Mouse (Mus musculus) spleen, postnatal 14 days (tissue): ENCODE results near the gene Otop2.
A peak's percentile ranks its signal among the peaks of the same experiment; 100 is the strongest.

ENCODE experiments used
- DNase-seq, 2 experiments: peaks; one replicate each; pipeline ENCODE4 v3.0.0; 2021 to 2022; ENCODE audit warnings: low spot score in 2 of 2

Gene Otop2

GRCm38 (mm10) chr11:115348681-115349248 is 41.8 kb downstream of the Otop2 start:
- DNase-seq: no peak

- DNase-seq: no peak
These were observed 43.0 kb downstream of the Otop2 start for GRCm38 (mm10) chr11:115349976-115350375.

GRCm38 (mm10) chr11:115353375-115353774 is 46.4 kb downstream of the Otop2 start:
- DNase-seq: no peak

DNA sequence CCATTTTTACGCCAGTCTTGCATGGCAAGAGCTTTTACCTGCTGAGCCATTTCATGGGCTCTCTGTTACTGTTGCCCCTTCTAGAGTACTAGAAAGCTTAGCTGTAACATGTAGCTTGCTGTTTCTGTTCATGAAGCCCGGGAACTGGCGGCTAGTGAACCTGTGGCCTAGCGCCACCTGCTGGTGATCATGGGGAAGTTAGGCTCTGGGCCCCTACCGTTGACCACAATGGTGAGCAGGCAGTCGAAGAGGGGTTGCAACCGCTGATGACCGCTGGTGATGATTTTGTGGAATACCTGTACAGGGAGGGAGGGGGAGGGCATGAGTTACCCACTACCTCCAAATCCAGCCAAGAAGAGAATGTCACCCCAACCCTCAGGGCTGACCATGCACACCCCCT is 47.2 kb downstream of the Otop2 start:
- DNase-seq: peak in 1 of 2 experiments; percentile 56

DNA sequence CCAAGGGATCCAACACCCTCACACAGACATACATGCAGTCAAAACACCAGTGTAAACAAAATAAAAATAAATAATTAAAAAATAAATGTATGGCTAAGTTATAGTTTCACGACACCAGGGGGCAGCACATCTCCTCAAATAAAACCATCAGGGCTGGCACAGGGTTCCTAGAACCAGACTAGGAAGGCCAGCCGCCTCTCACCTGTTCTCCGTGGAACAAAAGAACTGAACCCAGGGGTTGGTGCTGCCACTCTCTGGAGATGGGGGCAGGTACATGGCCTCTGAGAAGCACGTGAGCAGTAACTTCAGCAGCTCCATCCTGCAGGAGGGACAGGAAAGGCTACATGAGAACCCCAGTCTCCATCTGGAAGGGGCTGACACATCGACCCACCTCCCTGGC is 51.5 kb downstream of the Otop2 start:
- DNase-seq: peak in 1 of 2 experiments; percentile 58

DNA sequence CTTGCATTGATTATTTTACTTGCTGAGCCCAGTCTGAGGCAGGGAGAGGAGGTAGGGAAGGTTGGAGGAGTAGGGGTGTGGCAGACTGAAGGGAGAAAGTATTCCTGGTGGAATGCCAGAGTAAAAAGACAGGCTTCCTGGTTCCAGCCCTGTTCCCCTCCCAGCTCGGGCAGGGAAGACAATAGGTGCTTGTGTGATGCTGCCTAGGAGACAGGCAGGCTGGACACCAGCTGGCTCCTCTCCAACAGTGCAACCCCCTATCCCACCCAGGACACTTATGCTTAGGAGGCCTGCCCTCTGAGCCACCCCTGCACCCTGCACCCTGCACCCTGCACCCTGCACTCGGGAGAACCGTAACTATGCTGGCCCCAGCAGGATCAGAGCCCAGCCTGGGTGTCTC is 52.3 kb downstream of the Otop2 start:
- DNase-seq: no peak

- no peak for DNase-seq
These were observed 52.8 kb downstream of the Otop2 start for GRCm38 (mm10) chr11:115359726-115360125.

DNA sequence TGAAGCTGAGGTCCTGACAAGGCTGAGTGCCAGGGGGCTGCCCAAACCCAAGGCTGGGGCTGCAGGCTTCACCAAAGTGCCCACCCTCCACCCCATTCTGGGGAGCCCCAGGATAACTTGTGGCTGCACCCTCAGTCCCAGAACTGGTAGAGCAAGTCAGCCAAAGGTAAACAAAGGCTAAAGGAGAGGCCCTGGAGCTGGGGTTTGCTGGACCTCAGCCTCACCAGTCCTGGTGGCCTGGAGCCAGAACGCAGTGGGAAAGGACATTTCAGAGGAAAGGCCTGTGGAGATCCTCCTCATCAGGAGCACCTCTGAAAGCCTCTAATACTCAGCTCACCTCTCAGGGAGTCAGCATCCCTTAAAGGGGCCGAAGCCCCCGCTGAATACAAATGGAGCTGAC is 57.2 kb downstream of the Otop2 start:
- no peak for DNase-seq

DNA sequence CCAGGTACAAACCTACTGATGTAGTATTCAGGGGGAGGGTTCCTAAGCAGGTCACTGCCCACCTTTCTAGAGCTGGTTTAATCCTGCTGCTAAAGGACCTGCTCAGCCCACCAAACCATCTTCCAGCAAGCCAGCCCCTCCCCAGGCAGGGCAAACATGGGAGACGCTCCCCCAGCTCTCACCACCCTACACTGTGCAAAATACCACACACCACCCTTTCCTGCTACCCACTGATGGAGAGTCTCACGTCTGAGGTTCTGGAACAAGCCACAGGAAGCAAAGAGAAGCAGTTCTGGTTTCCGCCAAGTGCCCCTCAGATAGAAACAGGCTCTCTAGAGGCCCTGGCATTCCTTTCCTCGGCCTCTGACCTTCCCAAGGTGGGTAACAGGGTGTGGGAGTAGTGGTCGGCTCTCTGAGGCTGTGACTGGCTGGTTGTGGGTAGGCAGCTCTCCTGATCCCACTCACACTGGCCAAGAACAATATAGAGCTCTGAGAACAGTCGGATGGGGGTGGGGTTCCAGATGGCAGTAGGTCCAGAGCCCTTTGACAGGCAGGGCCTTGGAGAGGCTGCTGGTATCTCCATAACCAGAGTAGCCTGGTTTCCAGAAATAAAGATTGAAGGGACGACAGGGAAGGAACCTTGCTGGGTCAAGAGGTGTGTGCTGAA is 59.2 kb downstream of the Otop2 start:
- no peak for DNase-seq

DNA sequence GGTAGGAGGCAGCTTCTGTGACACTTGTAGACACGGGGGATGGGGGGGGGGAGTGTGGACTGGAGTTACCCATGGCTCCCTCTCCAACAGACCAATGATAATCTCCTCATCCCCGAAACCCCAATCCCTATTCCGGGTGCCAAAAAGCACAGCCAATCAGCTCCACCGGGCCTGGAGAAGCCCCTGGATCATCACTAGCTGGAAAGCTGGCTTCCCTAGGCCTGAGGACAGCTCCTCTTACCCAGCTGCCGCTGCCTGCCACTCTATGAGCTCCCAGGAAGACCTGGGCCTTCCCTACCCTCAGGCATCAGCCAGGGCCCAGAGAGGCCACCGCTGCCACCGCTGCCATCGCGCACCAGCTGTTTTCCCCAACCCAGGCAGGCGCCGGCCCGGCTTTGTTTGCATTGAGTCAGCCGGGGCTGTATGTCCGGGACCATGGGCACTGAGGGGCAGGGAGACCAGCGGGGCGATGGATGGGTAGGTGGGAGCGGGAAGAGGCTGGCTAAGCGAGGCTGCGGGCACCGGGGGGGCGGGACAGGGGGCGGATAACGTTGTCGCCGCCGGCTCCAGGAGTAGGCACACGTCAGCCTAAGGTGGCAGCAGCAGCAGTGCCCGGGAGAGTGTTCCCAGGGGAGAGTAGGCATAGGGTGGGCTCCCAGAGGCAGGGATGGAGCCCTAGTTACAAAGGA is 59.9 kb downstream of the Otop2 start:
- no peak for DNase-seq

- peak; percentile 51 to 59 for DNase-seq
These were observed 60.5 kb downstream of the Otop2 start, which contains the start of gene Hid1 for GRCm38 (mm10) chr11:115367395-115367944. Hid1 (minus strand) TSS chr11:115367756.

- no peak for DNase-seq
These were observed 63.4 kb downstream of the Otop2 start for GRCm38 (mm10) chr11:115370368-115370767.

DNA sequence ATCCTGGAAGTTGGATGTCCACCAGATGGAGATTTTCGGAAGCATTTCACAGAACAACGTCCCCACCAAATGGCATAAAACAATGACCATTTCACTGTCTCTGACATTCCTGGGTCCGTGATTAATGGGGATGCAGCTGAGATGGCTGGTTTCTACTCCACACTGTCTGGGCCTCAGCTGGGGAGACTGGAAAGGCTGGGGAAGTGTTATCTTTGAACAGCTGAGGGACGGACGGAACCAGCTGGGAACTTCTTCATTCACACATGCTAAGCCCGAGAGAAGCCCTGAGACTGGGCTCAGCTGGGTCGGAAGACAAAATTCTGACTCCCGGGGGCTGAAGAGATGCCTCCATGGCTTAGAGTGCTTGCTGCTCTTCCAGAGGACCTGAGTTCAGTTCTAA is 64.4 kb downstream of the Otop2 start:
- DNase-seq: no peak

- DNase-seq: no peak
These were observed 65.1 kb downstream of the Otop2 start for GRCm38 (mm10) chr11:115372015-115372414.

GRCm38 (mm10) chr11:115372737-115373136 is 65.8 kb downstream of the Otop2 start:
- DNase-seq: no peak

DNA sequence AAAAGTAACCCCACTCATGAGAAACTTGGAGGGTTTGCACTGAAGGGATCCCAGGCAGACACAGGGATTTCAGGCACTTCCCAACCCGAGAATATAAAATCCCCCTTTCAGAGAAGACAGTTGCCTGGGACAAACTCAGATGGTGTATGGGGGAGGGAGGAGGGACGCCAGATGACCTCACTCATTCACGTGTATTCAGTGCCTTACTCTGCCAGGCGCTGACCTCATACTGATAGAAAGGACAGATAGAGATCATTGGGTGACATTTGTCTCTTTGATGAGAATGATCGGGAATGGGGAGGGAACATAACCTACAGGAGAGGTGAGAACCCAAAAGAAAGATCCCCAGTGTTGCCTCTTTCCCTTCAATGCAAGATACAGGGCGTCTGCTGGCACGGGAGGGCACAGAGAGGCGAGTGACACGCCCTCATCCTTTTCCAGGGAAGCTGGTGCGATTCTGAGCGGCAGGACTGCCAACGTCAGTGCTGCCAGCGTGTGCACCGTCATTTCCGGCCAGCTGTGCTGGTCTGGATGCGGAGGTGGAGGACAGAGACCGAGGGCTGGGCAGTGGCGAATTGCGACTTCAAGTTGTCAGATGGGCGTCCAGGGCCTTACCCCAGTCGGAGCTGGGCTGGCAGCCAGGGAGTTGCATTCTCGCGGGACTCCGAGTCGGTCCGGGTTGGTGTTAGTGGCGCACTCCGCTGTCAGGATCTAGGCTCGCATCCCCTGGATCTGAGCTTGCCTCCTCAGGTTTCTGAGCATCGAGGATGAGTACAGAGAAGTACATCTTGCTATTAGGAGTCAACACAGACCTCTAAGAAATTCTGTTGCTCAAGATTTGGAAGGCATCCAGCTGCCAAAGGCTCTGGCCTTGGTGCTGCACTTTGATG is 67.1 kb downstream of the Otop2 start:
- DNase-seq: no peak

DNA sequence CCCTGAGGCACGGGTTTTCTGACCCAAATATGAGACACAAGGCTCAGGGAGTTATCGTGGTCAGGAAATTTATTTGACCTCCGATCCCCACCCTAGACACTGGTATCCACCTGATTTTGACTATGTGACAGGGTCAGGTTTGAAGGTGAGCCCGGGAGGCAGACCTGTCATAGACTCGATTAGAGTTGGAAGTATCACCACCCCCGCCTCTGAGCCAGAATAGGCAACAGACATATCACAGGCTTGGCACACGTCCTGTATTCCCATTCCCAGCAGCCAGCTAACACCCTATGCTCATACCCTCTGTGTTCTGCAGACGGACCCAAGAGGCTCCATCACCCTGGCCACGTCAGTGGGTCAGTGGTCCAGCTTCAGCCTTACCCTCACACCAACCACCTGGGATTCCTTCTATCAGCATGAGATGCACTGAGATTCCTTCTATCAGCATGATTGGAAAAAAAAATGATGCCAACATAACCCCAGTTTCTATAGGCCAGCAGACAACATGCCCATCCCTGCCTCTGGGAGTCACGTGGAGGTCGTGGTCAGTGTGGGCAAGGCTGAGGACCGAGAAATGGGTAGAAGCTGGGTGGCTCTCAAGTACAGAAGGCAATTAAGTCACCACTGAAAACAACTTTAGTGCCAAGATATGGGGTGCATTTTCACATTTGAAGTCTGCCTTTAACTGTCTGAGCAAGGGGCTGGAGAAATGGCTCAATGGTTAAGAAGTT is 67.9 kb downstream of the Otop2 start:
- DNase-seq: no peak

DNA sequence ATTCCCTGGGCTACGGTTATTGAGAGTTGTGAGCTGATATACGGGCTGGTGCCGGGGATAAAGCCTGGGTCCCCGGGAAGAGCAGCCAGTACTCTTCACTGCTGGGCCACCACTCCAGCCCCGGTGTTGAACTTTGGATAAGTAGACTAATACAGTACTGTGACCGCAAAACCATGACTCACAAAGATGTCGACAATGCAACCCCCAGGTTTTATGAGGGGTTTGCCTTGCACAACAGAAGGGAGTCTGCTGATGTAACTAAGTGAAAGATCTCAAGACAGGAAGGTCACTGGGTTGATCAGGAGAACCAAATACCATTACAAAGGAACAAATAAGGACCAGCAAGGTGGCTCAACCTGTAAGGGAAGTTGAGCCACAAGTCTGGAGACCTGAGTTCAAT is 69.8 kb downstream of the Otop2 start:
- DNase-seq: no peak

DNA sequence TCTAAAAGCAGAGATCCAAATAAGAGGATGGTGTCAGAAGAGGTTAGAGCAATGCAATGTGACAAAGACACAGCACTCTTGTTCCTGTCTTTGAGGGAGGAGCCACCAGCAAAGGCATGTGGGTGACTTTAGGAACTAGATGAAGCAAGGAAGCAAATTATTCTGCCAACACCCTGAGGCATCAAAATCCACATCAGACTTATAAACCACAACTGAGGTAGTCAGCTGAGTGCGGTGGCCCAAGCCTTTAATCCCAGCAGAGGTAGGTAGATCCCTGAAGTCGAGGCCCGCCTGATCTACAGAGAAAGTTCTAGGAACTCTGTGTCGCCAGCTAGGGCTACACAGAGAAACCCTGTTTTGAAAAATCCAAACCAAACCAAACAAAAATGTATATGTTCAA is 70.3 kb downstream of the Otop2 start:
- DNase-seq: no peak

DNA sequence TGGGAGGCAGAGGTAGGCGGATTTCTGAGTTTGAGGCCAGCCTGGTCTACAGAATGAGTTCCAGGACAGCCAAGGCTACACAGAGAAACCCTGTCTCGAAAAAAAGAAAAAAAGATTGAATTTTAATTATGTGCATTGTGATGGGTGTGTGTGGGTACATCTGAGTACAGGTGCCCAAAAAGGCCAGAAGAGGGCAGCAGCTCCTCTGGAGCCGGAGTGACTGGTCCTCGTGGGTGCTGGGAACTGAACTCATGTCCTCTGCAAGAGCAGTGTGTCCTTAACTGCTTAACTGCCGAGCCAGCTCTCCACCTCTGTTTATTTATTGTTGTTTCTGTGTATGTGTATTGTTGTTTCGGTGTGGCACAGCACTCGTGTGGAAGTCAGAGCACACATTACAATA is 70.9 kb downstream of the Otop2 start:
- DNase-seq: no peak

DNA sequence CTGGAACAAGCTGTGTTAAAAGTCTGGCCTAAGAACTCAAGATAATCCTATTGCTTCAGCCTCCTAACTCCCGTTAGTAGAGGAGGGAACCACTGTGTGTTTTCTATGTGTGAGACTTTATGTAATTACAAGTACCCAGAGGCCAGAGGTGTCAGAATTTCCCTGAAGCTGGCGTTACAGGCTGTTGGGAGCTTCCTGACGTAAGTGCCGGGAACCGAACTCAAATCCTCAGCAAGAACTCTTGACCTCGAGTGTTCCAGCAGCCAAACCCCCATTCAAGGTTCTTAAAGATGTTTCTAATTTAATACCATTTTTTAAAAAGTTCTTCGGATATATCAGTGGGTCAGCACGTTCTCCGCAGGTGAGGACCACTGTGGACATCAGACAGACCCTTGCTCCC is 74.3 kb downstream of the Otop2 start:
- DNase-seq: no peak
